Mouse (Mus musculus) layer of hippocampus, adult 11-12 months (tissue): ENCODE results near the gene S1pr1.

Source experiments
- DNase-seq: peaks from one replicate; pipeline ENCODE4 v3.0.0; 2022; ENCODE audit warnings: low spot score

S1pr1 gene

GRCm38 (mm10) chr3:115673663-115674157, 41.2 kb downstream of the S1pr1 start:
- no peak for DNase-seq

GRCm38 (mm10) chr3:115672965-115673662, 41.8 kb downstream of the S1pr1 start:
- no peak for DNase-seq

- DNase-seq = no peak
Observed at GRCm38 (mm10) chr3:115669230-115669629, 45.6 kb downstream of the S1pr1 start.

- no peak for DNase-seq
Observed at GRCm38 (mm10) chr3:115667182-115667581, 47.7 kb downstream of the S1pr1 start.

- DNase-seq = no peak
Observed at GRCm38 (mm10) chr3:115666547-115666946, 48.3 kb downstream of the S1pr1 start.

GRCm38 (mm10) chr3:115664497-115664896, 50.4 kb downstream of the S1pr1 start:
- DNase-seq = no peak

- peak; percentile 87 for DNase-seq
Observed at GRCm38 (mm10) chr3:115660701-115661460, 54.0 kb downstream of the S1pr1 start.
